Mouse (Mus musculus): Measurements from ENCODE around the gene Mylk.

Gene Mylk

DNA sequence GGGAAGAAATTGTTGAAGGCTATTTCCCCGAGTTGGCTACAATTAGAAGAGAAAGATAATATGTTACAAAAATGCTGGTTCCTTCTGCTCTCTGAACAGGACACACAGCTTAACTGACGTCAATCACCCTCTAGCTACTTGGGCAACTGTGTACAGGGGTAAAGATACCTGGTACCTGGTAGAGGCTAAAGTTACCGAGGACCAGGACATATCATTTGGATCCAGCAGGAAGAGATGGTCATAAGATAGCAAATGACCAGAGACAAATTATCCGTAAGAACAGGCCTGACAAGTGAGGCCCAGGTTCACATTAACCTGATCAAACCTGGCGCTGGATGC lies 276.9 kb downstream of the Mylk start:
- in situ Hi-C loops (cut with MboI, MseI) = no loop called here

GRCm38 (mm10) chr16:35022242-35023137 lies 277.5 kb downstream of the Mylk start, which contains the start of gene Hacd2:
TSS of gene Hacd2 (plus strand) at chr16:35022428.
- in situ Hi-C loops (cut with MboI, MseI) = no loop called here

DNA sequence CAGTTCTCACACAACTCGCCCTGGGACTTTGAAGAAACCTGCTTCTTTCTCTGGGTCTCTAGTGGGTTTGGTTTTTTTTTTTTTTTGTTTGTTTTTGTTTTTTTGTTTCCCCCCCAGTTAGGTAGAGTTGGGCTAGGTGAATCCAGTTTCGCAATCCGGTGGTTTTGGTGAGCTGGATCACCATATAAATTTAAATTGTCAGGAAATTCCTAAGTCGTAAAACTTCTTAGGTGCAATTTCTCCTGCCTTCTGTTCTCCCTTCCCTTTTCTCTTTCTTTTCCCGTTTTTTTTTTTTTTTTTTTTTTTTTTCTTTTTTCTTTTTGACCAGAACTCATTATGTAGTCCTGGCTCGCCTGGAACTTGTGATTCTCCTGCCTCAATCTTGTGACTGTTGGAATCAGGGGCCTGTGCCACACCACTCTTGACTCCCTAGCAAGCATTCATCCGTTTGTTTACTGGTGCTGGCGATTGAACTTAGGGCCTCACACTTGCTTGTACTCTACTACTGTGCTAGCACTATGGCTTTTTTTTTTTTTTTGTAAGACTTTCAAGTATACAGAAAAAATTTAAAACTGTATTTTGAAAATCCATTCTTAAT lies 278.2 kb downstream of the Mylk start:
- in situ Hi-C loops (cut with MboI, MseI) = no loop called here

DNA sequence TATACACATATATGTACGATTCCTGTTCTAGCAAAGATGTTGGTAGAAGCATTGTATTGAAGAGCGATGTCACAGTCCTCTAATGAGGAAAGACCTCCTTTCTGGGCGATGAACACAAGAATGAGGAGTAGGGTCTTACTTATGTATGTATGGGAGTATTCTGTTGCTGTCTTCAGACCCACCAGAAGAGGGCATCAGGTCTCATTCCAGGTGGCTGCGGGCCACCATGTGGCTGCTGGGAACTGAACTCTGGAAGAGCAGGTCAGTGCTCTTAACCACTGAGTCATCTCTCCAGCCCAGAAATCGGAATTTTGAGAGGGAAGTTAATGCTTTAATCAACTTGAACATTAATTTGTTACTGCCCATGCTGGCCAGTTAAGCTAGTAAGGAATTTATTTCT lies 279.3 kb downstream of the Mylk start:
- in situ Hi-C loops (cut with MboI, MseI) = no loop called here

- in situ Hi-C loops (cut with MboI, MseI) = no loop called here
Measured at GRCm38 (mm10) chr16:35025347-35025746, 280.3 kb downstream of the Mylk start.

- in situ Hi-C loops (cut with MboI, MseI) = no loop called here
Measured at GRCm38 (mm10) chr16:35033241-35033640, 288.2 kb downstream of the Mylk start.

DNA sequence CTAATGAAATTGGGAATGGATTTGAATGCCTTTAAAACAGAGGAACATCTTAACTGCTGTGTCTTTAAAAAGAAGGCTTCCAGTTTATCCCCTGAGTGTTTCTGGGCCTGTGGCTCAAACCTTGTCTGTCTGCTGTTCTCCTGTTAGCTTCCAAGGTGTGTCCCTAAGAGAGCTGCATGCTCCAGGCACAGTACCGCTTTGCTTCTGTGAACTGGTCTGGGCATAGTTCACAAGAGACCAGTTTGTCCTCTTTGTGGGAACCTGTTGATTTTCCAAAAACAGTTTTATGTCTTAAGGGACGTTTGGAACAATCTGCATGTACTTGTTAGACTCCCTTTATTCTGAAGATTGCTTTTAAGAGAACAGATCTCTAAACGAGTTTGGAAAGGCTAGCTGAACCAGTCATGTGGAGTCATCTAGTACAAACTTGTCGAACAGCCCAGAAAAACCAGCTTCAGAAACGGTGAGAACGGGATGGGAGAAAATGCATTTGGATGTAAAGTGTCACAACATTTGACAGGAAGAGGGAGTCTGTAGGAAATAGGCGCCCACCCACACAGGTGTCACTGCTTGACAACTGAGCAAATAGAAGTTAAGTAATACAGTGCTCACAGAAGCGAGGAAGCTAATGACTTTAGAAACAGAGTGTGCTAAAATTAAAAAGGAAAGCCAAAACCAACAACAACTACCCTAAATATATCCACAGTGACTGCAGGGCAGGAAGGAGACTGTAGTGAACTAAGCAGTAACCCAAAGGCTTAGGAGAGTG lies 289.0 kb downstream of the Mylk start:
- in situ Hi-C loops (cut with MboI, MseI) = no loop called here

- in situ Hi-C loops (cut with MboI, MseI) = no loop called here
Measured at GRCm38 (mm10) chr16:35034971-35035370, 290.0 kb downstream of the Mylk start.

DNA sequence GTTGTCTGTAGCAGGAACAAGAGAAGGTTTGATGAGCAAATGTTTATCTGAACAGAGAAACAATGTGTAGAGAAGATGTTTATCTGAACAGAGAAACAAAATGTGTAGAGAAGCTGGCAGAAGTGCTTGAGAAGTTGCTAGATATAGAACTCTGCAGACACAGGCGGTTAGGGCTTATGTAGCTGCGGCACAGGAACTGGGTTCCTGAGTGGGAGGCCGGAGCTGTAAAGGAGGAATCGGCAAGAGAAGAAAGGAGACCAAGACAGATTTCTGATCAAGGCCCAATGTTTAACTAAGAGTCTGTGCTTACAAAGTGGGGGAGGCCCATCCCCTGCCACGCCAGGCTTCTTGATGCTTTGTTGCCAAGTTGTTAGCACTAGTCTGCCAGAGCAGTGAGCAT lies 291.7 kb downstream of the Mylk start:
- in situ Hi-C loops (cut with MboI, MseI) = no loop called here

DNA sequence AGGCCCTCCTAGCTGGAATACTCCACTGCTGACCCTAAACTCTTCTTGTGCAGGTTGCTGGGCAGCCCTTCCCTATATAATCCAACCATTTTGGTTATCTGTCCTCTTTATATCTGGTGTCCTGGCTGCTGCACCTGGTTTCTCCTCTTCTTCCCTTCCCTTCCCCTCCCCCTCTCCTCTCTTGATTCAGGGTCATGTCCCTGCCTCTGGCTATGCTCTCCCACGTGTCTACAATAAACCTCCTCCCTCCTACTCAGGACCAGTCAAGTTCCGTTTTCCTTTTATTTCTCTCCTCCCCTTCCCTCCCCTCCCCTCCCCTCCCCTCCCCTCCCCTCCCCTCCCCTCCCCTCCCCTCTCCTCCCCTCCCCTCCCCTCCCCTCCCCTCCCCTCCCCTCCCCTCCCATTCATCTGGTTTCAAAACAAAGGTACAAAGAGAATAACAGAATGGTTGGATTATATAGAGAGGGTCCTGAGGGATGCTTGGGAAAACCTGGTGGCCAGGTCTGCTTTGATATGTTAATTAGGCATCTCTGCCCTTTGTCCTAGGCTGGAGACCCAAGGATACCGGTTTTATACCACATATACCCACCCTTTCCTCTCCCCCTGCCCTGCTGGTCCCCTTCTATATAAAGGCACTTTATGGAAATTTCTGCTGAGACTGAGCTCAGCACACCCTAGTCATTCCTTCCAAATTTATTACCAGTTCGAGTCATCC lies 293.5 kb downstream of the Mylk start:
- in situ Hi-C loops (cut with MboI, MseI) = no loop called here

DNA sequence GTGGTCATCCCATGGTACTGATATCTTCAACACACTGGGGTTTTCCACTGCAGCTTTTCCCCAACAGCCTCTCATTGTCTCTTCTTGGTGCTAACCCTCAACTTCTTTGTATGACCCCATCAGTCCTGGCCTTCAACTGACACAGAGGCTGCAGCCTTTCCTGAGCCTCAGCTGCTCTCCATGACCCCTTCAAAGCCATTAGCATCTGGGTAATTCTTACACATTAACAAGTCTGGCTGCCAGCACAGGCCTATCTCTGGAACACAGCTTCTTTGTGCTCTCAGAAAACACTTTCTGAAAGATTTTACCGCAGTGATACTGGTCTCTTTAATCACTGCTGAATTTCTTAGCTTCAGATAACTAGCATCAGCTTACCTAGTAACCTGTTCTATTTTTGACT lies 295.1 kb downstream of the Mylk start:
- in situ Hi-C loops (cut with MboI, MseI) = no loop called here

DNA sequence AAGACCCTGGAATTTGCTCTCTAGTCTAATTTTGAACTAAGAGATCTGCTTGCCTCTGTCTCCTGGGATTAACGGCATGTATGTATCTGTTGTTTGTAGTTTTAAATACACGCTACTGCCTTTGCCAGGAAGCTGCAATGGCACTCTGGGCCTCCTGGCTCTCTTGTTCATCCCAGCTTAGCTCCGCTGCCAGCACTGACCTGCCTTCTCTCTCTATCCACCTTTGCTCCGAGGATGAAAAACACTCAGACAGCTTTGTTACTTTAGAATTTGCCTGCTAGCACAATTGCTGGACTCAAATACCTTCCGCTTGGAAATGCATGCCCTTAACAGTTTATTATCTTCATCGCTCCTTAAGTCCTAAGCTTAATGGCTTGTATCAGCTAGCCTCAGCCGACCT lies 296.0 kb downstream of the Mylk start:
- in situ Hi-C loops (cut with MboI, MseI) = no loop called here

DNA sequence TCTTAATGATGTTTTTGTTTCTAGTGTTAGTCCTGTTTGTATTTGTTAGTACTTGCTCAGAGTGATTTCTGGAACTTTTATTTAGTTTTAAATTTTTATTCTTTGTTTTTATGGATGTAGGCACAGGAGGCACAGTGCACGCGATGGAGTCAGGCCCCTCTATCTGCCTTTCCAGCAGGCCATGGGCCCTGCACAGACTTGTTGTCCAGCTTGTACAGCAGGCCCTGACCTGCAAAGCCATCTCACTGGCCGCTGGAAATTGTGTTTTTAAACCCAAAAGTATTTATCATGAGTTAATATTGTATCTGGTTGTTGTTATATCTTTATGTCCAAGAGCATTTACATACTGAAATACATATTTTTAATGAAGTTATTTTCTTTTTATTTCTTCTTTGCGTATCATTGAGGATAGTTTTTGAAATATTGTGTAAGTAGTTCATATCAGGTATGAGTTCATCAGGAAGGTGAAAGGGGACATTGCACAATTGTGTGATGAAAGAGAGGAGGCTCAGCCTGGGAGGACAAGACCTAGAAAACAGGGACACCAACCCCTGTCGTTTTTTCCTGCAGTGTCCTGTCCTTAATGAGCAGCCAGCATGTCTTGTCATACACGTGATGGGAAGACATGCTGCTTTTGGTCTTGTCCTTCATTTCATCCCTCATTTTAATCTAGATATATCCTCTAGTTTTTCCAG lies 301.2 kb downstream of the Mylk start:
- in situ Hi-C loops (cut with MboI, MseI) = no loop called here

- in situ Hi-C loops (cut with MboI, MseI) = no loop called here
Measured at GRCm38 (mm10) chr16:35047272-35047969, 302.4 kb downstream of the Mylk start.

DNA sequence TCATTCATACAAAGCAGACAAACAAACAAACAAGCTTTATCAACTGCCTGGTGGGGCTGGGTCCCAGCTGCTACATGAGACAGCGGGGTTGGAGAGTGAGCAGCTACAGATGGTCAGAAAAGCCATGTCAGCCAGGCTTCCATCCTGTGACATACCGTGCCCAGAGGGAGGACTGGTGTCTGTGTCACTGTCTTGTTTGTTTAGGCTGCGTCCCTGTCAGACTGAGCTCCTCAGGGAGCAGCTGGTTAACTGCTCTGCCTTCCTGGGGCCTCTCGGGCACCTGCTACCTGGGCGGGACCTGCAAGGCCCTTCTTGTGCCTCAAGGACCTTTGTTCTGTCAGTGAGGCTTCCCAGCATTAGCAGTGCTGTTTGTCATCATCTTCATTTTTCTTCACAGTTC lies 306.1 kb downstream of the Mylk start:
- in situ Hi-C loops (cut with MboI, MseI) = no loop called here
